Mouse (Mus musculus) hindbrain, embryonic 14.5 days (tissue): ENCODE measurements around the gene Smarcd2. TPM values are rescaled to one million over a fixed set of nuclear protein-coding genes. Genes with fewer than 3 reads are reported as not detected.
A peak's percentile ranks its signal among the peaks of the same experiment; 100 is the strongest.

Source experiments
- ATAC-seq: fragments of 200-750 bp; cut with Nextera tagmentation; 2 replicates; pipeline ENCODE4 v1.8.0; 2017; ENCODE audit warnings: moderate number of reproducible peaks, mild to moderate bottlenecking, moderate TSS enrichment, moderate library complexity; ENCODE audit not compliant: low FRiP score
- DNase-seq: peaks from one replicate; pipeline ENCODE4 v3.0.0-alpha.2; 2015; ENCODE audit warnings: low spot score
- H3K27ac ChIP-seq: fragments of 300-500 bp; sonication (generic); 2 replicates; pipeline ENCODE4 v1.5.1; 2014; ENCODE audit warnings: mild to moderate bottlenecking, moderate library complexity
- H3K27me3 ChIP-seq: fragments of 300-500 bp; sonication (generic); 2 replicates; pipeline ENCODE4 v1.6.1; 2014; ENCODE audit warnings: mild to moderate bottlenecking, low read length, mixed read lengths; ENCODE audit not compliant: control insufficient read depth, insufficient read depth
- H3K36me3 ChIP-seq: fragments of 300-500 bp; sonication (generic); replicated peaks from 2 replicates; pipeline ENCODE4 v1.6.1; 2014; ENCODE audit not compliant: control insufficient read depth, insufficient read depth
- H3K4me1 ChIP-seq: fragments of 300-500 bp; sonication (generic); replicated peaks from 2 replicates; pipeline ENCODE4 v1.6.1; 2014; ENCODE audit warnings: antibody characterized with exemption, low read length, mixed read lengths; ENCODE audit not compliant: control insufficient read depth, insufficient read depth
- H3K4me2 ChIP-seq: fragments of 300-500 bp; sonication (generic); replicated peaks from 2 replicates; pipeline ENCODE4 v1.6.1; 2014; ENCODE audit warnings: mild to moderate bottlenecking, moderate library complexity
- H3K4me3 ChIP-seq: fragments of 300-500 bp; sonication (generic); replicated peaks from 2 replicates; pipeline ENCODE4 v1.5.1; 2014; ENCODE audit warnings: mild to moderate bottlenecking, low read length
- H3K9ac ChIP-seq: fragments of 300-500 bp; sonication (generic); 2 replicates; pipeline ENCODE4 v1.6.1; 2014
- H3K9me3 ChIP-seq: fragments of 300-500 bp; sonication (generic); 2 replicates; pipeline ENCODE4 v1.6.1; 2016; ENCODE audit warnings: low read length; ENCODE audit not compliant: control insufficient read depth
- WGBS: fragments of 180-500 bp; shearing (Covaris S2); extraction: QIAGEN DNeasy Blood & Tissue Kit; methylation state at CpG from one replicate; pipeline ENCODE4 v1.1.7; 2014; 5-methylcytosine and 5-hydroxymethylcytosine counted together
- polyA plus RNA-seq: library from polyadenylated mRNA; unstranded; fragments of >200 nt; fragmentation: Nextera tagmentation; extraction: Ambion mirVana; gene quantifications from 2 replicates; pipeline ENCODE4 v1.2.1, GENCODE M21; 2014

Smarcd2 gene
- 12.8 and 16.8 TPM in 2 replicates for polyA plus RNA-seq

- ATAC-seq (peak; percentile 93), DNase-seq (peak; percentile 96)
- no peaks in the 10 kb centered on the region for H3K27me3 ChIP-seq
- H3K9ac ChIP-seq, result peak within 1 kb of the TSS; percentile 94
- H3K27ac ChIP-seq, result peak within 1 kb of the TSS; percentile 83
- peaks cover 25% of the 10 kb centered on the region for H3K4me1 ChIP-seq
- WGBS, result 0% methylated on average over 67 of the region's 72 CpGs
- peak within 1 kb of the TSS; percentile 80 for H3K4me2 ChIP-seq
- no peaks in the 10 kb centered on the region for H3K36me3 ChIP-seq
- no peaks in the 10 kb centered on the region for H3K9me3 ChIP-seq
- peak within 1 kb of the TSS; percentile 87 for H3K4me3 ChIP-seq
Measured at GRCm38 (mm10) chr11:106272644-106273310, at the start of gene Smarcd2. Smarcd2 (minus strand) TSS chr11:106272972.

DNA sequence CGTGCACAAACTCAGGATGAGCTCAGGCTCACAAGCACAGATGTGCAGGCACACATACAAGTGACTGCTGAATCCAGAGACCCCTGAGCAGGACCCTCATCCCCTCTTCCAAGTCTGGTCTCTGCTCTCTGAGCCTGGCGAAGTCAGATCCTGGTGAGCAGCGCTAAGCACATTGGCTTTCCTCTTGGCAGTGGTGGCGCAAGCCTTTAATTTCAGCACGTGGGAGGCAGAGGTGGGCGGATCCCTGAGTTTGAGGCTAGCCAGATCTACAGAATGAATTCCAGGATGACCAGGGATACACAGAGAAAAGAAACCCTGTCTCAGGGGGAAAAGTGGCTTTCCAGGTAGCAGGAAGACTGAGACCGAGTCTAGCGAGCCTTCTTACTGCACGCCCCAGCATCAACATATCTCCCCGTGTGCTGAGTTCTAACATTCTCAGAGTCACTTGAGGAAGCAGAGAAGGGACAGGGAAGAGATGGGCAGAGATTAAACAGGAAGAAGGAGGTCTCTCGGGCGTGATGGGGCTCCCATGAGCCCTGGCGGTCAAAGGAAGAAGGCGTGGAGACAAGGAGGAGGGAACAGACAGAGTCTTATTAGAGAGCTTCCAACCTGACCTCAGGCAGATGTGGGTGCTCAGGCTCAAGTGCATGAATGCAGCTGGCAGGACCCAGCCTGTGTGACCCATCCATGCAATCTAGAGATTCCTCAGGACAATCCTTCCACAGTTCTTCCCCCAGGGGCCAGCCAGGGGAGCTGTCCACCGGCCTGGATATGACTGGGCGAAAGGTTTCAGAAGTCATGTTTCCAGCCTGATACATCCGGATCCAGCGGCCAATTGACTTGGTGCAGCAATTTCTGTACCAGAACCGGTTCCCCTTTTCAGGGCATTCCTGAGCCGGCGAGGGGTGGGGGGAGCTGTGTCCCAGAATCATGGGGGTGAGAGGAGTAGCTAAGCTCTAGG, 45.9 kb upstream of the Smarcd2 start:
- Histone ChIP-seq H3K9me3 (no peaks in the 10 kb centered on the region), H3K9ac (no peak overlapping the region), H3K27me3 (no peaks in the 10 kb centered on the region), H3K4me3 (no peak overlapping the region), H3K4me2 (no peak overlapping the region), H3K4me1 (no peaks in the 10 kb centered on the region), H3K36me3 (no peaks in the 10 kb centered on the region), H3K27ac (no peak overlapping the region)
- no peak for ATAC-seq
- no peak for DNase-seq
- WGBS, result 83% methylated on average over 21 of the region's 21 CpGs

DNA sequence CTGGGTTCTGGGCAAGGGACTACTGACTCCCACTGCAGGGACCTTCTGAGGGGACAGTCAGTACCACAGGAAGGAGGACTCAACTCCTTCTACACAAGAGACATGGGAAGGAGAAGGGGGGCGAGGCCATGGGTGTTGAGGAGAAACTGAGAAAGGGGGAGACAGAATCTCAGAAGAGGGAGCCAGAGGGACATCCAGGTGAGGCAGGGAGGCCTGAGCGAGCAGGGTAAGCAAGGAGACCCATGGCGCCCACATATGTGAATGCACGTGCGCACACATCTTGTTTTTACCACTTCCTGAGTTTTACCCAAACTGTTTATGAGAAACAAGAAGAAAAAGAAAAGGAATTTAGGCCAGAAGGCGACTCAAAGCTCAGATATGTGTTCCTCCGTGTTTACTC, 45.0 kb upstream of the Smarcd2 start:
- Histone ChIP-seq H3K27me3 (no peaks in the 10 kb centered on the region), H3K9me3 (no peaks in the 10 kb centered on the region), H3K27ac (no peak overlapping the region), H3K4me1 (no peaks in the 10 kb centered on the region), H3K9ac (no peak overlapping the region), H3K4me3 (no peak overlapping the region), H3K4me2 (no peak overlapping the region), H3K36me3 (no peaks in the 10 kb centered on the region)
- WGBS, result 84% methylated on average over 7 of the region's 7 CpGs
- no peak for DNase-seq
- ATAC-seq, result no peak

DNA sequence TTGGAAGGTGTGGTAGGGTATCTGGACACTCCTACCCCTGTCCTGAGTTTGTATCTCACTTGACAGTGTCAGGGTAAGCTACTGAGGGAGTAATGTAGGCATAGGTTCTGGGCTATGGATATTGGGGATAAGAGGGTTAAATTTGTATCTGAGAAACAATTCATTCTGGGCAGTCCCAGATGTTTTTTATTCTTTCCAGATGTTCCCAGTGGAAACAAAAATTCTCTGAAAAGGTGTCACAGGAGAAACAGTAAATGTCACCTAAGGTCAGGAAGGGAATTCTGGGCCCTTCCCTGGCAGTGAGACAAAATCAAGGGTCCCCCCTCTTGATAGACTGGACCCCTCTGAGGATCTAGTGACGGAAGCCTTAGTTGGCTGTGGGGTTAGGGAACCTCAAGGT, 43.6 kb upstream of the Smarcd2 start:
- ATAC-seq (no peak), DNase-seq (no peak)
- H3K27me3 ChIP-seq, result no peaks in the 10 kb centered on the region
- H3K4me1 ChIP-seq, result no peaks in the 10 kb centered on the region
- H3K4me3 ChIP-seq, result no peak overlapping the region
- no peak overlapping the region for H3K4me2 ChIP-seq
- 86% methylated on average over 1 of the region's 1 CpGs for WGBS
- no peaks in the 10 kb centered on the region for H3K36me3 ChIP-seq
- H3K9me3 ChIP-seq, result no peaks in the 10 kb centered on the region
- no peak overlapping the region for H3K27ac ChIP-seq
- H3K9ac ChIP-seq, result no peak overlapping the region

DNA sequence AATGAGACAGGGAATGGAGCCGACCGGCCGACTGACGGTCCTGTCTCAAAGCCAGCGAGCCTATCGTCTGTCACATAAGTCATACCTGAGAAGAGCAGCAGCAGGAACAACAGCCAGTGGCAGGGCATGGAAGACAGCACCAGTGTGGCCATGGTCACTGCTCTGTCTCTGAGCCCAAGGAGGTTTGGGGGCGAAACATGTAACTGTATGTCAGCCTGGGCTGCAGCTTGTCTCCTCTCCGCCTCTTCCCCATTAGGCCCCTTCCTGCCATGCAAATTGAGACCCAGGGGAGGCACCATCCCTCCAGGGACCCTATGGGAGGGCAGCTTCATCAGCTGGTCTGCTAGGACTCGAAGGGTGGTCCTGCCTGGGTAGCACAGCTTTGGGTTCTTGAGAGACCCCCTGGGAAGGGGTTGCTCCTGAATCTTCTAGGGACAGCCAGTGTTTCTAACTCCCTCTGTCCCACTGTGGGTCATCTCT, 41.6 kb upstream of the Smarcd2 start, which contains the start of gene Cd79b:
TSS of gene Cd79b (minus strand) at position 430 of the 480 bp plus-strand sequence.
- H3K9ac ChIP-seq, result no peak within 1 kb of the TSS
- H3K36me3 ChIP-seq, result no peaks in the 10 kb centered on the region
- H3K27ac ChIP-seq, result no peak within 1 kb of the TSS
- H3K4me2 ChIP-seq, result no peak within 1 kb of the TSS
- H3K27me3 ChIP-seq, result no peaks in the 10 kb centered on the region
- no peak for DNase-seq
- H3K4me1 ChIP-seq, result no peaks in the 10 kb centered on the region
- 74% methylated on average over 9 of the region's 9 CpGs for WGBS
- ATAC-seq, result no peak
- H3K4me3 ChIP-seq, result no peak within 1 kb of the TSS
- no peaks in the 10 kb centered on the region for H3K9me3 ChIP-seq

DNA sequence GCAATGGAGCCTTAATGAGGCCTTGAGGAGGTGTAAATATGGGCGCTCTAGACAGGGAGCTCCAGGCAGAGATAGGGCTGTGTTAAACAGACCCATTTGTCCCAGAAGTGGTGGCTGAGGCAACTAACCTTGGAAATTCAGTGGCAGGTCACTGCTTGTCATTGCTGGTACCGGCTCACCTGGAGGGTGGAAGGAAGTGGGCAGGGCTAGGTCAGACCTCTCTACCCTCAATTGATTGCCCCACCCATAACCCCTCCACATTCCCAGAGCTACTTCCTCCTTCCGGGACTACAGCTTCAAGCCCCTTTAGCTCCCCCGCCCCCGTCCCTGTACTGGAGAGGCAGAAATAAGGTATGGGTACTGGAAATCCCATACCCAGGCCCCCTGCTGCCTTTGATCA, 40.8 kb upstream of the Smarcd2 start:
- no peak for DNase-seq
- WGBS, result 84% methylated on average over 5 of the region's 5 CpGs
- ATAC-seq, result no peak
- Histone ChIP-seq H3K9ac (no peak overlapping the region), H3K27me3 (no peaks in the 10 kb centered on the region), H3K4me2 (no peak overlapping the region), H3K9me3 (no peaks in the 10 kb centered on the region), H3K27ac (no peak overlapping the region), H3K4me3 (no peak overlapping the region), H3K36me3 (no peaks in the 10 kb centered on the region), H3K4me1 (no peaks in the 10 kb centered on the region)

GRCm38 (mm10) chr11:106310123-106310522, 37.4 kb upstream of the Smarcd2 start:
- Histone ChIP-seq H3K9ac (no peak overlapping the region), H3K27ac (no peak overlapping the region), H3K4me3 (no peak overlapping the region), H3K4me1 (no peaks in the 10 kb centered on the region), H3K4me2 (no peak overlapping the region), H3K9me3 (no peaks in the 10 kb centered on the region), H3K27me3 (no peaks in the 10 kb centered on the region), H3K36me3 (no peaks in the 10 kb centered on the region)
- DNase-seq, result no peak
- ATAC-seq, result no peak
- 73% methylated on average over 5 of the region's 5 CpGs for WGBS

- Histone ChIP-seq H3K27ac (no peak overlapping the region), H3K9ac (no peak overlapping the region), H3K4me1 (no peaks in the 10 kb centered on the region), H3K9me3 (no peaks in the 10 kb centered on the region), H3K36me3 (no peaks in the 10 kb centered on the region), H3K4me3 (no peak overlapping the region), H3K4me2 (no peak overlapping the region), H3K27me3 (no peaks in the 10 kb centered on the region)
- 84% methylated on average over 11 of the region's 11 CpGs for WGBS
- no peak for DNase-seq
- no peak for ATAC-seq
Measured at GRCm38 (mm10) chr11:106308162-106308561, 35.4 kb upstream of the Smarcd2 start.

DNA sequence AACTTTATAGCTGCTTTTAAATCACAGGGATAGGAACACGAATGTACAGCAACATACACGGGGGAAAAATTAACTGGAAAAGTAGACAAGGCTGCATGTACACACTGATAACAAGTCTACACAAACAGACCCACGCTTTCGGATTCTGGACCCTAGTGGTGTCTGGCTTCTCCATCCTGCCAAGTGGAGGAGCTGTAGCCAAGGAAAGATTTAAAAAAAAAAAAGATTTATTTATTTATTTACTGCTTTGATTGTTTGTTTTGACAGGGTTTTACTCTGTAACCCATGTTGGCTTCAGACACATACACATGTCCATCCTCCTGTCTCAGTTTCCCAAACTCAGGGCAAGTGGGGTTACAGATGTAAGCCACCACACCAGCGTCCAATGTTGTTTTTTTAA, 34.7 kb upstream of the Smarcd2 start:
- H3K27ac ChIP-seq, result no peak overlapping the region
- ATAC-seq, result no peak
- no peaks in the 10 kb centered on the region for H3K9me3 ChIP-seq
- H3K4me1 ChIP-seq, result no peaks in the 10 kb centered on the region
- no peak overlapping the region for H3K4me3 ChIP-seq
- H3K4me2 ChIP-seq, result no peak overlapping the region
- H3K36me3 ChIP-seq, result no peaks in the 10 kb centered on the region
- no peak overlapping the region for H3K9ac ChIP-seq
- no peak for DNase-seq
- no peaks in the 10 kb centered on the region for H3K27me3 ChIP-seq
- 91% methylated on average over 5 of the region's 5 CpGs for WGBS
